Mouse (Mus musculus): ENCODE measurements around the gene Ticam1. TPM values are rescaled to one million over a fixed set of nuclear protein-coding genes. Genes with fewer than 3 reads are reported as not detected.
"Not testable (repeated sequence)": the region's sequence is repeated elsewhere in the genome, so short reads cannot be mapped to it uniquely, and the experiment has no call there.

Ticam1 gene
- polyA plus RNA-seq, 1 experiment from 2014 or later, result 1.8 TPM

DNA sequence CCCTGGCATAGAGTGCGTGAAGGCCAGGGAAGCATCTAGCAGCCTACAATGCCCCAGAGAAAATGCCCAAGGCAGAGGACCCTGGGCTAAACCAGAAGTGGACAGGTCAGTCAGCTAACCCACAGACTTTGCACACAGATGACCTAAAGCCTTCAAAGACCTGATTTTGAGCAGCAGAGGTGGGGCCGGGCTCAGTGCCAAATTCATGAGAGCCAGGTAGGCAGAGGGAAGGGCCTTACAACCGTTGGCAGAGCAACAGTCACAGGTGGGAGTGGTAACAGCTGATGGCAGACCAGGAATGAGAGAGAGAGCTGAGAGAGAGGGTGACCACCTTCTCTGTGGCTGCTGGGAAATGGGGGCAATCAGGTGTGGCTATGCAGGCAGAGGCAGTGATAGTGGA lies 3.9 kb downstream of the Ticam1 start:
- ATAC-seq (ENCODE audit: low FRiP score, low read depth), result no peak
- Histone ChIP-seq H3K27me3 (no peaks in the 10 kb centered on the region), H3K36me3 (no peaks in the 10 kb centered on the region), H3K4me1 (replicated peaks) (peaks cover 29% of the 10 kb centered on the region), H3K9me3 (no peaks in the 10 kb centered on the region), H3K4me3 (no peak overlapping the region), H3K9ac (no peak overlapping the region), H3K27ac (replicated peaks) (no peak overlapping the region), H3K4me2 (no peak overlapping the region)
- WGBS, result 91% methylated on average over 3 of the region's 3 CpGs

DNA sequence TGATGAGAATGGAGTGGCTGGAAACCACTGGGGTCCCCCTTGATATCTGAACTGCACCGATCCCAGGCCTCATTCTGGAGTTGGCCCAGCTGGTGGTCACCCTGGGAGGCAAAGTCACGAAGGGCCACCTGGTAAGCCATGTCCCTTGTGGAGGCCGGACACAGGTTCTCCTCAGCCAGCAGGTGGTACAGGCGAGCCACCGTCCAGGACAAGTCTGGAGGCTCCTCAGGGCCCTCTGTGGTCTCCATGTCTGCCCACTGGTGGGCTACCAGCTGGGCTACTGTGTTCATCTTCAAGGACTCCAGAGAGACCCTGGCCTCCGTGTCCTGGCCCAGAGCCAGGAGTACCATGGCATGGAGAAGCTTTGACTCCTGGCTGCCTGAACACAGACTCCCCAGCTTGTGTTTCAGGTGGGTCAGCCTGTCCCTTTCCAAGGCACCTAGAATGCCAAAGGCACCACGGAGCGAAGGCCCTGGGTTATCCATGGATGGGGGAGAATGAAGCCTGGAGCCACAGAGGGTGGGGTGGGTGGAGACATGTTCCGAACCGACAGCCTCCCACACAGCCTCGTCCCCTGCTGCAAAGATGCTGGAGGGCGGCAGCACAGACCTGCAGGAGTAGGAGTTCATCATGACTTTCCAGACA lies 4.9 kb downstream of the Ticam1 start:
- ATAC-seq (ENCODE audit: low FRiP score, low read depth), result no peak

GRCm38 (mm10) chr17:56269741-56270140 lies 6.8 kb downstream of the Ticam1 start:
- WGBS, result 68% methylated on average over 3 of the region's 3 CpGs
- H3K4me1 ChIP-seq (replicated peaks), result peaks cover 12% of the 10 kb centered on the region
- peak overlapping the region; percentile 76 for H3K27ac ChIP-seq (replicated peaks)
- peak overlapping the region; percentile 63 for H3K4me2 ChIP-seq
- ATAC-seq (ENCODE audit: low FRiP score, low read depth), result peak; percentile 19; the same call in 1 of the 2 replicates
- H3K36me3 ChIP-seq, result no peaks in the 10 kb centered on the region
- peak overlapping the region; percentile 38 for H3K4me3 ChIP-seq
- no peaks in the 10 kb centered on the region for H3K27me3 ChIP-seq
- peak overlapping the region; percentile 12; the same call in 1 of the 2 replicates for H3K9ac ChIP-seq
- no peaks in the 10 kb centered on the region for H3K9me3 ChIP-seq

More for the DNA sequence above, 4.9 kb downstream of the Ticam1 start:
- Histone ChIP-seq H3K4me2 (no peak overlapping the region), H3K4me1 (replicated peaks) (peaks cover 21% of the 10 kb centered on the region), H3K27me3 (no peaks in the 10 kb centered on the region), H3K9ac (no peak overlapping the region), H3K27ac (replicated peaks) (no peak overlapping the region), H3K9me3 (no peaks in the 10 kb centered on the region), H3K4me3 (no peak overlapping the region), H3K36me3 (no peaks in the 10 kb centered on the region)
- WGBS, result 89% methylated on average over 12 of the region's 12 CpGs

DNA sequence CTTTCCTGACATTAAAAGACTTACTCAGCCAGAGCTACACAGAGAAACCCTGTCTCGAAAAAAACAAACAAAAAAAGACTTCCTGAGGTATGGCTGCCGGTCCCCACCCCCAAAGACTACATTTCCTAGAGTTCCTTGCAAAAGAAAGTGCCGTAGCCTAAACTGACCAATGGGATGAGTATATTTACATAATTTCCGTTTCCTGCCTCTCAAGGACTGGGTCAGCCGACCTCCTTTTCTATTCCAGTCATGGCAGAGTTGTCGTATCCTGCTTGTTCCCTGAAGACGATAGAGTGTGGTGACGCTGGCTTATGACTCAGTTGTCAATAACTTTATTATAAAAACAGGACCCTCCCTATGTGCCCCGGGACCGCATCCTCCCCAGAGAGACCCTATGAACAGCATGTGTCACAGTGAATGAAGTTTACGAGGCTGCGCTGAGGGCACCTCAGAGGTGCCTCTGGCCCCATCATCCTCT lies 7.4 kb downstream of the Ticam1 start:
- Histone ChIP-seq H3K4me2 (peak overlapping the region; percentile 63), H3K36me3 (no peaks in the 10 kb centered on the region), H3K9me3 (no peaks in the 10 kb centered on the region), H3K27ac (replicated peaks) (peak overlapping the region; percentile 76), H3K9ac (peak overlapping the region; percentile 38), H3K4me3 (peak overlapping the region; percentile 38), H3K27me3 (no peaks in the 10 kb centered on the region), H3K4me1 (replicated peaks) (peaks cover 12% of the 10 kb centered on the region)
- ATAC-seq (ENCODE audit: low FRiP score, low read depth), result peak; percentile 89
- 24% methylated on average over 12 of the region's 12 CpGs for WGBS

GRCm38 (mm10) chr17:56266271-56266670 lies 10.3 kb downstream of the Ticam1 start:
- H3K4me1 ChIP-seq (replicated peaks), result peaks cover 30% of the 10 kb centered on the region
- H3K9ac ChIP-seq, result no peak overlapping the region
- H3K27ac ChIP-seq (replicated peaks), result no peak overlapping the region
- no peaks in the 10 kb centered on the region for H3K9me3 ChIP-seq
- H3K4me2 ChIP-seq, result no peak overlapping the region
- no peak overlapping the region for H3K4me3 ChIP-seq
- no peaks in the 10 kb centered on the region for H3K27me3 ChIP-seq
- WGBS, result 63% methylated on average over 3 of the region's 3 CpGs
- no peak for ATAC-seq (ENCODE audit: low FRiP score, low read depth)
- peaks cover 12% of the 10 kb centered on the region for H3K36me3 ChIP-seq

DNA sequence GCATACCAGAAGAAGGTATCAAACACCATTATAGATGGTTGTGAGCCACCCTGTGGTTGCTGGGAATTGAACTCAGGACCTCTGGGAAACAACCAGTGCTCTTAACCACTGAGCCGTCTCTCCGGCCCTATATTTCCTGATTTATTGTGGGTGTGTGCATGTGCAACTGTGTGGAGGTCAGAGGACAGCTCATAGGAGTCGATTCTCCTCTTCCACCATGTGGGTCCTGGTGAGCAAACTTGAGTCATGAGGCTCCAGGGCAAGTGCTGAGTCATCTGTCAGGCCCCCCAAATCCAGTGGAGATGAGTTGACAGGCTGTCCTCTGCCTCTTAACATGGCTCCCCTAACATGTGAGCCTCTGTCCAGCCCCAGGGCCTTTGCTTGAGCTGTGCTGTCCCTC lies 10.7 kb downstream of the Ticam1 start:
- H3K27me3 ChIP-seq, result no peaks in the 10 kb centered on the region
- 96% methylated on average over 3 of the region's 3 CpGs for WGBS
- H3K36me3 ChIP-seq, result peaks cover 16% of the 10 kb centered on the region
- no peak for ATAC-seq (ENCODE audit: low FRiP score, low read depth)
- no peak overlapping the region for H3K9ac ChIP-seq
- peaks cover 34% of the 10 kb centered on the region for H3K4me1 ChIP-seq (replicated peaks)
- no peak overlapping the region for H3K4me2 ChIP-seq
- H3K27ac ChIP-seq (replicated peaks), result no peak overlapping the region
- no peak overlapping the region for H3K4me3 ChIP-seq
- H3K9me3 ChIP-seq, result no peaks in the 10 kb centered on the region

GRCm38 (mm10) chr17:56265011-56265410 lies 11.6 kb downstream of the Ticam1 start:
- ATAC-seq (ENCODE audit: low FRiP score, low read depth), result no peak

DNA sequence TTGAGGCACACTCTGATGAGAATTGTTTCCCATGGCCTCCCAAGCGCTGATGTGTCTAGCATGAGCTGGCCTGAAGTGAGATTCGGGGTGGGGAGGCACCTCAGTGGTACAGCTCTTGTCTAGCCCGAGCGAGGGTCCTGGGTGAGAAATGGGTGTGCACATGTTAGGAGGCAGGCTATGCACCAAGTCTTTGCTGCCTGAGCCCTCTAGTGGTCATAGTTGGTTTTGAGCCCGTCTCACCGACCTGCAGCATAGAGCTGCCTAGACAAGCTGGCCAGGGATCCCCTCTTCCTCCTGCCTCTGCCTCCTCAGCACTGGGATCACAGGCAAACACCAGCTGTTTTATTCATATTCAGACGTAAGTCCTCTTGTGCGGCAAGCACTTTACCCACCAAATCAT lies 12.6 kb downstream of the Ticam1 start:
- H3K4me1 ChIP-seq (replicated peaks), result peaks cover 47% of the 10 kb centered on the region
- H3K9ac ChIP-seq, result no peak overlapping the region
- ATAC-seq (ENCODE audit: low FRiP score, low read depth), result peak; percentile 59; the same call in 1 of the 2 replicates
- no peaks in the 10 kb centered on the region for H3K27me3 ChIP-seq
- no peak overlapping the region for H3K27ac ChIP-seq (replicated peaks)
- H3K4me2 ChIP-seq, result no peak overlapping the region
- no peak overlapping the region for H3K4me3 ChIP-seq
- 20% methylated on average over 8 of the region's 8 CpGs for WGBS
- H3K9me3 ChIP-seq, result no peaks in the 10 kb centered on the region
- H3K36me3 ChIP-seq, result peaks cover 32% of the 10 kb centered on the region

More at GRCm38 (mm10) chr17:56265011-56265410, 11.6 kb downstream of the Ticam1 start:
- no peak overlapping the region for H3K4me2 ChIP-seq
- H3K9ac ChIP-seq, result no peak overlapping the region
- no peak overlapping the region for H3K27ac ChIP-seq (replicated peaks)
- no peak overlapping the region for H3K4me3 ChIP-seq
- H3K4me1 ChIP-seq (replicated peaks), result peaks cover 42% of the 10 kb centered on the region
- no peaks in the 10 kb centered on the region for H3K9me3 ChIP-seq
- no peaks in the 10 kb centered on the region for H3K27me3 ChIP-seq
- peaks cover 22% of the 10 kb centered on the region for H3K36me3 ChIP-seq
- WGBS, result 94% methylated on average over 4 of the region's 4 CpGs

GRCm38 (mm10) chr17:56262645-56263094 lies 13.9 kb downstream of the Ticam1 start:
- no peak for ATAC-seq (ENCODE audit: low FRiP score, low read depth)
- H3K4me1 ChIP-seq (replicated peaks), result peaks cover 54% of the 10 kb centered on the region

DNA sequence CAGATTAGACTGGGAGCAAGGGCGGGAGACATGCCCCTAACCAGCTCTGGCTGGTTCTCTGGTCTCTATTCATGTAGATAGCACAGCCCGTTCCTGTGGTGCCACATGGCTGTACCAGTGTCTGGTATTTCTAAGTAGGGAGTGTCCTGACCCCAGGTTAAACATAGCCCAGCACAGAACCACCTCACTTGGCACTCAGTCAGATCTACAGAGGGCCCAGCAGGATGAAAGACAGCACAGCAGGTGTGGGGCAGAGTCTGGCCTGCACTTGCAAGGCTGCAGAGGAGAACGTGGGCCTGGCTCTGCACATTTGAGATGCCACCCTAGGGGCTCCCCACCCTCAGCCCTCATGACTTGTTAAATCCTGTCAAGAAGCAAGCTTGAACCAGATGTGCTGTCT lies 15.4 kb downstream of the Ticam1 start:
- Histone ChIP-seq H3K36me3 (peaks cover 37% of the 10 kb centered on the region), H3K9me3 (no peaks in the 10 kb centered on the region), H3K27ac (replicated peaks) (no peak overlapping the region), H3K9ac (no peak overlapping the region), H3K4me1 (replicated peaks) (peaks cover 59% of the 10 kb centered on the region), H3K4me3 (no peak overlapping the region), H3K27me3 (no peaks in the 10 kb centered on the region), H3K4me2 (no peak overlapping the region)
- ATAC-seq (ENCODE audit: low FRiP score, low read depth), result no peak
- 70% methylated on average over 3 of the region's 3 CpGs for WGBS

More at GRCm38 (mm10) chr17:56262645-56263094, 13.9 kb downstream of the Ticam1 start:
- H3K27me3 ChIP-seq, result no peaks in the 10 kb centered on the region
- H3K4me3 ChIP-seq, result no peak overlapping the region
- WGBS, result 85% methylated on average over 3 of the region's 3 CpGs
- no peak overlapping the region for H3K27ac ChIP-seq (replicated peaks)
- H3K4me2 ChIP-seq, result no peak overlapping the region
- H3K9me3 ChIP-seq, result no peaks in the 10 kb centered on the region
- H3K36me3 ChIP-seq, result peaks cover 37% of the 10 kb centered on the region
- no peak overlapping the region for H3K9ac ChIP-seq

GRCm38 (mm10) chr17:56259301-56260037 lies 17.1 kb downstream of the Ticam1 start:
- no peaks in the 10 kb centered on the region for H3K27me3 ChIP-seq
- H3K36me3 ChIP-seq, result peaks cover 37% of the 10 kb centered on the region
- no peak for ATAC-seq (ENCODE audit: low FRiP score, low read depth)
- no peaks in the 10 kb centered on the region for H3K9me3 ChIP-seq
- no peak overlapping the region for H3K4me3 ChIP-seq
- 90% methylated on average over 10 of the region's 10 CpGs for WGBS
- peak overlapping the region; percentile 95 for H3K4me2 ChIP-seq
- no peak overlapping the region for H3K27ac ChIP-seq (replicated peaks)
- H3K4me1 ChIP-seq (replicated peaks), result peaks cover 70% of the 10 kb centered on the region
- no peak overlapping the region for H3K9ac ChIP-seq

- not testable (repeated sequence) for H3K4me3 ChIP-seq; H3K9ac ChIP-seq; H3K27ac ChIP-seq (replicated peaks); H3K9me3 ChIP-seq; H3K27me3 ChIP-seq; ATAC-seq (ENCODE audit: low FRiP score, low read depth)
- 88% methylated on average over 2 of the region's 2 CpGs for WGBS
- peaks cover 70% of the 10 kb centered on the region for H3K4me1 ChIP-seq (replicated peaks)
- H3K4me2 ChIP-seq, result peak overlapping the region; percentile 95
- H3K36me3 ChIP-seq, result peaks cover 37% of the 10 kb centered on the region
Measured at GRCm38 (mm10) chr17:56258812-56259211, 17.8 kb downstream of the Ticam1 start.
